Mouse (Mus musculus) hindbrain, embryonic 13.5 days (tissue): ENCODE results near the gene Scgb1b3. TPM values are rescaled to one million over a fixed set of nuclear protein-coding genes. Genes with fewer than 3 reads are reported as not detected.

Experiments used
- ATAC-seq: fragments of 200-750 bp; cut with Nextera tagmentation; 2 replicates; pipeline ENCODE4 v1.8.0; 2017; ENCODE audit warnings: moderate TSS enrichment; ENCODE audit not compliant: low FRiP score
- H3K27ac ChIP-seq: fragments of 300-500 bp; sonication (generic); 2 replicates; pipeline ENCODE4 v1.5.1; 2015; ENCODE audit warnings: inconsistent platforms, mild to moderate bottlenecking, moderate library complexity
- H3K27me3 ChIP-seq: fragments of 300-500 bp; sonication (generic); 2 replicates; pipeline ENCODE4 v1.6.1; 2015; ENCODE audit warnings: mild to moderate bottlenecking, inconsistent platforms
- H3K36me3 ChIP-seq: fragments of 300-500 bp; sonication (generic); 2 replicates; pipeline ENCODE4 v1.6.1; 2015; ENCODE audit warnings: mild to moderate bottlenecking, inconsistent platforms
- H3K4me1 ChIP-seq: fragments of 300-500 bp; sonication (generic); replicated peaks from 2 replicates; pipeline ENCODE4 v1.6.1; 2015; ENCODE audit warnings: inconsistent platforms
- H3K4me2 ChIP-seq: fragments of 300-500 bp; sonication (generic); 2 replicates; pipeline ENCODE4 v1.6.1; 2015; ENCODE audit warnings: inconsistent platforms, mild to moderate bottlenecking, moderate library complexity
- H3K4me3 ChIP-seq: fragments of 300-500 bp; sonication (generic); 2 replicates; pipeline ENCODE4 v1.5.1; 2015; ENCODE audit warnings: mild to moderate bottlenecking, inconsistent platforms
- H3K9ac ChIP-seq: fragments of 300-500 bp; sonication (generic); 2 replicates; pipeline ENCODE4 v1.6.1; 2015; ENCODE audit warnings: mild to moderate bottlenecking, inconsistent platforms
- H3K9me3 ChIP-seq: fragments of 300-500 bp; sonication (generic); 2 replicates; pipeline ENCODE4 v1.6.1; 2016; ENCODE audit warnings: inconsistent platforms
- WGBS: fragments of 180-500 bp; shearing (Covaris S2); methylation state at CpG from one replicate; pipeline ENCODE4 v1.1.7; 2015; 5-methylcytosine and 5-hydroxymethylcytosine counted together
- polyA plus RNA-seq: library from polyadenylated mRNA; unstranded; fragments of >200 nt; fragmentation: Nextera tagmentation; extraction: Ambion mirVana; gene quantifications from 2 replicates; pipeline ENCODE4 v1.2.1, GENCODE M21; 2015

The Scgb1b3 gene
- polyA plus RNA-seq = not detected in 2 replicates

- ATAC-seq = no peak
- Histone ChIP-seq H3K9me3 (peaks cover 54% of the 10 kb centered on the region), H3K4me1 (no peaks in the 10 kb centered on the region), H3K27me3 (no peaks in the 10 kb centered on the region), H3K4me3 (no peak within 1 kb of the TSS), H3K27ac (no peak within 1 kb of the TSS), H3K4me2 (no peak within 1 kb of the TSS), H3K9ac (no peak within 1 kb of the TSS), H3K36me3 (no peaks in the 10 kb centered on the region)
- 81% methylated on average over 3 of the region's 3 CpGs for WGBS
These were observed at the start of gene Scgb1b3 for GRCm38 (mm10) chr7:31375292-31375691. Scgb1b3 (plus strand) TSS chr7:31375592.

GRCm38 (mm10) chr7:31362022-31362560 lies 13.3 kb upstream of the Scgb1b3 start, which contains the start of gene Scgb2b3:
Scgb2b3 (minus strand) TSS chr7:31362072.
- peaks cover 67% of the 10 kb centered on the region for H3K9me3 ChIP-seq
- ATAC-seq = no peak

More at GRCm38 (mm10) chr7:31362022-31362560, 13.3 kb upstream of the Scgb1b3 start, which contains the start of gene Scgb2b3:
- 73% methylated on average over 4 of the region's 4 CpGs for WGBS
- H3K27ac ChIP-seq = no peak within 1 kb of the TSS
- no peak within 1 kb of the TSS for H3K9ac ChIP-seq
- H3K4me3 ChIP-seq = no peak within 1 kb of the TSS
- no peaks in the 10 kb centered on the region for H3K4me1 ChIP-seq
- no peaks in the 10 kb centered on the region for H3K36me3 ChIP-seq
- no peaks in the 10 kb centered on the region for H3K27me3 ChIP-seq
- H3K4me2 ChIP-seq = no peak within 1 kb of the TSS

Other genes with a start within 250 kb of the Scgb1b3 start
- 4.7 and 5.2 TPM in 2 replicates for gene Scn1b, start 248.6 kb upstream of the Scgb1b3 start, polyA plus RNA-seq
- 227 and 231 TPM in 2 replicates for gene Gramd1a, start 219.7 kb upstream of the Scgb1b3 start, polyA plus RNA-seq
- not detected in 2 replicates for gene Scgb2b2, start 85.1 kb upstream of the Scgb1b3 start, polyA plus RNA-seq
- gene Scgb1b2, start 83.8 kb upstream of the Scgb1b3 start, polyA plus RNA-seq = not detected in 2 replicates
- gene Scgb2b3, start 13.5 kb upstream of the Scgb1b3 start, polyA plus RNA-seq = not detected in 2 replicates